Mouse (Mus musculus): ENCODE measurements at regions not wholly inside any gene's neighbourhood (a gene's known extent, or its start where the extent isn't known, plus 50 kb on each side); places are given as distances from the start of the nearest gene placed in this dataset.
A peak's percentile ranks its signal among the peaks of the same experiment; 100 is the strongest.

DNA sequence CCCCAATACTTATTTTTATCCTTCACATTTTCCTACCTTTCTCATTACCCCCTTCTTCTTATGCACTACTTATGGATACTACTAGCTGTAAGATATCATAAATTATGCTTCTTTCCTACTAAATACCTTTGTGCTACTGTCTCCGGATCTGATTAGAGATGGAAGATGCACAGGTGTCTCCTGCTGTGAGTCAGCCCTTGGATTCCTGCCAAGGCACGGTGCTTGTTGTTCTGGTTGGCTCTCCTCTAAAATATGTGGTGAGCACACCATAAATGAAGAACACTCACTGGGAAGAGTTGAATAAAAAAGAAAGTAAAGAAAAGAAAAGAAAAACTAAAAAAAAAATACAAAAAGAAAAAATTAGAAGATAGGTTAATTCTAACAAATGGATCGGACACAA is 181.5 kb upstream of the Tnc start:
- Histone ChIP-seq H3K4me3 (ENCODE audit: low read length) (no peak overlapping the region), H3K27ac (ENCODE audit: low read length) (no peak overlapping the region), H3K27me3 (ENCODE audit: control insufficient read depth, insufficient read depth, low read length) (no peaks in the 10 kb centered on the region), H3K4me2 (ENCODE audit: low read depth, low read length) (no peak overlapping the region), H3K9ac (ENCODE audit: low read length) (no peak overlapping the region), H3K4me1 (ENCODE audit: control insufficient read depth, insufficient read depth, low read length) (no peaks in the 10 kb centered on the region), H3K9me3 (replicated peaks; ENCODE audit: control insufficient read depth, low read length) (no peaks in the 10 kb centered on the region), H3K36me3 (ENCODE audit: control insufficient read depth, insufficient read depth) (no peaks in the 10 kb centered on the region)
- ATAC-seq (replicated peaks; ENCODE audit: extremely low read depth, insufficient read depth, low FRiP score): no peak
- WGBS: 54% methylated on average over 3 of the region's 3 CpGs

GRCm38 (mm10) chr4:64226635-64227034 is 179.8 kb upstream of the Tnc start:
- Histone ChIP-seq H3K9ac (ENCODE audit: low read length) (no peak overlapping the region), H3K36me3 (ENCODE audit: control insufficient read depth, insufficient read depth) (no peaks in the 10 kb centered on the region)

GRCm38 (mm10) chr4:64224918-64225317 is 178.1 kb upstream of the Tnc start:
- ATAC-seq (replicated peaks; ENCODE audit: extremely low read depth, insufficient read depth, low FRiP score): no peak
- Histone ChIP-seq H3K27me3 (ENCODE audit: control insufficient read depth, insufficient read depth, low read length) (no peaks in the 10 kb centered on the region), H3K4me1 (ENCODE audit: control insufficient read depth, insufficient read depth, low read length) (no peaks in the 10 kb centered on the region)

More at GRCm38 (mm10) chr4:64226635-64227034, 179.8 kb upstream of the Tnc start:
- Histone ChIP-seq H3K9me3 (replicated peaks; ENCODE audit: control insufficient read depth, low read length) (no peaks in the 10 kb centered on the region), H3K27me3 (ENCODE audit: control insufficient read depth, insufficient read depth, low read length) (no peaks in the 10 kb centered on the region), H3K4me2 (ENCODE audit: low read depth, low read length) (no peak overlapping the region), H3K4me1 (ENCODE audit: control insufficient read depth, insufficient read depth, low read length) (no peaks in the 10 kb centered on the region), H3K4me3 (ENCODE audit: low read length) (no peak overlapping the region), H3K27ac (ENCODE audit: low read length) (no peak overlapping the region)
- ATAC-seq (replicated peaks; ENCODE audit: extremely low read depth, insufficient read depth, low FRiP score): no peak

DNA sequence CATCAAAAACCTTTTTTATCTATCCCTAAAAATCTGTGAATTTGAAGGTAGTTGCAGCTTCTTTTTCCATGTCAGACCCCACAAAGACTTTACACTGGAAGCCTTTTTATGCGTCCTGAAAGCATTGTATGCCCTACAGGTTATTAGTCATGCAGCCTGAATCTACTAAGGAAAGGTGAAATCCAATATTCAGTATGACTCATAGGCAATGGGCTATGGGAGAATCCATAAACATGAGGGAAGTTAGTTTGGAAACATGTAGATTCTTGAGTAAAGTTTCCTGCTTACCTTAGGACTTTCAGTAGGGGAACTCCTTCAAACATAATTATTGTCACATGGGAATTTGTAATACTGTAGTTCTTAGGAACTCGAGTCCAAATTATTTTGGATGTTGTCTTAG is 173.0 kb upstream of the Tnc start:
- no peaks in the 10 kb centered on the region for H3K36me3 ChIP-seq (ENCODE audit: control insufficient read depth, insufficient read depth)
- WGBS: 63% methylated on average over 2 of the region's 2 CpGs
- H3K9ac ChIP-seq (ENCODE audit: low read length): no peak overlapping the region
- no peak overlapping the region for H3K27ac ChIP-seq (ENCODE audit: low read length)
- no peaks in the 10 kb centered on the region for H3K9me3 ChIP-seq (replicated peaks; ENCODE audit: control insufficient read depth, low read length)
- H3K27me3 ChIP-seq (ENCODE audit: control insufficient read depth, insufficient read depth, low read length): no peaks in the 10 kb centered on the region
- no peak for ATAC-seq (replicated peaks; ENCODE audit: extremely low read depth, insufficient read depth, low FRiP score)
- no peak overlapping the region for H3K4me3 ChIP-seq (ENCODE audit: low read length)
- H3K4me2 ChIP-seq (ENCODE audit: low read depth, low read length): no peak overlapping the region
- no peaks in the 10 kb centered on the region for H3K4me1 ChIP-seq (ENCODE audit: control insufficient read depth, insufficient read depth, low read length)

More at GRCm38 (mm10) chr4:64224918-64225317, 178.1 kb upstream of the Tnc start:
- no peak overlapping the region for H3K9ac ChIP-seq (ENCODE audit: low read length)
- H3K4me2 ChIP-seq (ENCODE audit: low read depth, low read length): no peak overlapping the region
- no peak overlapping the region for H3K4me3 ChIP-seq (ENCODE audit: low read length)
- 81% methylated on average over 5 of the region's 5 CpGs for WGBS
- H3K27ac ChIP-seq (ENCODE audit: low read length): no peak overlapping the region
- H3K9me3 ChIP-seq (replicated peaks; ENCODE audit: control insufficient read depth, low read length): no peaks in the 10 kb centered on the region
- no peaks in the 10 kb centered on the region for H3K36me3 ChIP-seq (ENCODE audit: control insufficient read depth, insufficient read depth)

DNA sequence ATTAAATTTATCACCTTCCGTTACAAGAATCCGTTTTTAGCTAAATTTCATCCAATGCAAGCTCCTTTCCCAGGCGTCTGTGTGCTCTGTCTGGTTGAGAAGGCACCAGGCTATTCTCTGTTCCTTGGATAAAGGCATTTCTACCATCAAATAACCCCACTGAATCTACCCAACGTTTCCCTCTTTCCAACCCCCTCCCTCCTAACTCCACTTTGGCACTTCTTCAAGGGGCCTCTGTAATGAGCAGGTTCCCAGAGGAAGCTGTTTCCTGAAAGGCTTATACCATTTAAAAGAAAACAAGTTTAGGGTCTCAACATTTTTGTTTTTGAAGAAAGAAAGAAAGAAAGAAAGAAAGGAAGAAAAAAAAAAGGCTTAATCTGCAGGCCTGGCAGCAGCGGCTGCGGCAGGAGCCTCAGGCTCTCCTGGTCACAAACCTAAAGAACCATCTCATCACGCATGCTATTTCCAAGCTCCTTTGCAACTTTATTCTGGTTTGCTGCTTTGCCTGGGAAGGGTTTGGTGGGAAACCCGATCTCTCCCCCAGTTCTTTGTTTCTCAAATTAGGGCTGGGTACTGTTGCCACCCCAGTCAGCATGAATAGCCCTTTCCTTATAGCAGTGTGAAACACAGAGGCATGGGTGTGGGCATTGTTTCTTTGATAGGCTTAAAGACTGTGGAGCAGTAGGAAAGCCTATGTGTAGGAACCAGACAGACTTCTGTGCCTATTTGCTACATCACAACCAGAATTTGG is 160.5 kb upstream of the Tnc start:
- 51% methylated on average over 8 of the region's 8 CpGs for WGBS
- no peaks in the 10 kb centered on the region for H3K4me1 ChIP-seq (ENCODE audit: control insufficient read depth, insufficient read depth, low read length)
- H3K4me3 ChIP-seq (ENCODE audit: low read length): no peak overlapping the region
- H3K27ac ChIP-seq (ENCODE audit: low read length): no peak overlapping the region
- H3K9me3 ChIP-seq (replicated peaks; ENCODE audit: control insufficient read depth, low read length): no peaks in the 10 kb centered on the region
- no peak overlapping the region for H3K4me2 ChIP-seq (ENCODE audit: low read depth, low read length)
- H3K27me3 ChIP-seq (ENCODE audit: control insufficient read depth, insufficient read depth, low read length): no peaks in the 10 kb centered on the region
- no peaks in the 10 kb centered on the region for H3K36me3 ChIP-seq (ENCODE audit: control insufficient read depth, insufficient read depth)
- ATAC-seq (replicated peaks; ENCODE audit: extremely low read depth, insufficient read depth, low FRiP score): no peak
- no peak overlapping the region for H3K9ac ChIP-seq (ENCODE audit: low read length)

DNA sequence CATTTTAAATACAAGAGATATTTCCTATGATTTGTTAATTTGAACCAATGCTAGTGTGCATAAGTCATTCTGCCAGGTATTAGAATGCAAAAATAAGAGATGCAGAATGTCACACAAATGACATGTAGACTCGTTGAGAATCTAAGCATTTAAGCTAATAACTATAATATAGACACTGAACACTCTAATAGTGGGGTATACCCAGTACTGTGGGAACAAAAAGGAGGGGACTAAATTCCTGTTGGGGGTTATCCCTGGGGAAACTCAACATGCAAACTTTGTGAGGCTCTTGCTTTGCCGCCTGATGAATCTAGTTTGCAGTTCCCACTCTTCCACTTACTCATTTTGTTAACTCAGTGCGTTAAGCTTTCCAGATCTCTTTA is 154.0 kb upstream of the Tnc start:
- Histone ChIP-seq H3K36me3 (ENCODE audit: control insufficient read depth, insufficient read depth) (no peaks in the 10 kb centered on the region), H3K9ac (ENCODE audit: low read length) (no peak overlapping the region), H3K9me3 (replicated peaks; ENCODE audit: control insufficient read depth, low read length) (no peaks in the 10 kb centered on the region), H3K4me2 (ENCODE audit: low read depth, low read length) (no peak overlapping the region), H3K4me3 (ENCODE audit: low read length) (no peak overlapping the region), H3K4me1 (ENCODE audit: control insufficient read depth, insufficient read depth, low read length) (no peaks in the 10 kb centered on the region), H3K27me3 (ENCODE audit: control insufficient read depth, insufficient read depth, low read length) (no peaks in the 10 kb centered on the region), H3K27ac (ENCODE audit: low read length) (no peak overlapping the region)
- 77% methylated on average over 3 of the region's 3 CpGs for WGBS
- ATAC-seq (replicated peaks; ENCODE audit: extremely low read depth, insufficient read depth, low FRiP score): no peak

DNA sequence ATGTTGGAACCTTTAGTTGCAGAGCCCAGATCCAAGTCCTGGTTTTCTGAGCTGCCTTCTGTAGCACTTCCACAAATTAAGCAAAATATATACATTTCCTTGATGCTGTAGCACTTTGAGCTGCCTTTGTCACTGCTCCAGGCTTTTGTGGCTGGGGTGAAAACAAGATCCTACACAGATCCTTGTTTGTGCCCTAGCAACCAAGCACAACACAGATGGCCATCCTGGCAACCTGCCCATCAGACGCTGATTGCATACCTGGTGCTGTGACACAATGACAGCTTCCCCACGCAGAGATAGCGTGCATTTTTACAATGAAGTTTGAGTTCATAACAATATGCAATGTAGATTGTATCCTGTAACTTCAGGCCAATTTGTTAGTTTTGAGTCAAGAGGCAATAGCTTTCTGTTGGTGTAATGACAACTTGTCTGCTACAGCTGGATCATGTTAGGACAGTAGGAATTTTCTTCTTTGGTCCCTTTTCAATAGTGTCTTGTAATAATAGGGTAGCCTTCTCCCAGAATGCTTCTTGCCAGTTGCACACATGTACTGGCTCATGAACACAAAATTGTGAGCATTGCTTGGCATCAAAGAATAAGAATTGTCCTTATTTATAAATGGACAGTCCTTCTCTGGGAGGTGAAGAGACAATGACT is 153.5 kb upstream of the Tnc start:
- no peaks in the 10 kb centered on the region for H3K4me1 ChIP-seq (ENCODE audit: control insufficient read depth, insufficient read depth, low read length)
- no peak overlapping the region for H3K9ac ChIP-seq (ENCODE audit: low read length)
- H3K4me3 ChIP-seq (ENCODE audit: low read length): no peak overlapping the region
- 38% methylated on average over 3 of the region's 3 CpGs for WGBS
- no peaks in the 10 kb centered on the region for H3K27me3 ChIP-seq (ENCODE audit: control insufficient read depth, insufficient read depth, low read length)
- no peaks in the 10 kb centered on the region for H3K36me3 ChIP-seq (ENCODE audit: control insufficient read depth, insufficient read depth)
- no peak overlapping the region for H3K27ac ChIP-seq (ENCODE audit: low read length)
- ATAC-seq (replicated peaks; ENCODE audit: extremely low read depth, insufficient read depth, low FRiP score): peak; percentile 45; the same call in 1 of the 2 replicates
- H3K9me3 ChIP-seq (replicated peaks; ENCODE audit: control insufficient read depth, low read length): no peaks in the 10 kb centered on the region
- no peak overlapping the region for H3K4me2 ChIP-seq (ENCODE audit: low read depth, low read length)

DNA sequence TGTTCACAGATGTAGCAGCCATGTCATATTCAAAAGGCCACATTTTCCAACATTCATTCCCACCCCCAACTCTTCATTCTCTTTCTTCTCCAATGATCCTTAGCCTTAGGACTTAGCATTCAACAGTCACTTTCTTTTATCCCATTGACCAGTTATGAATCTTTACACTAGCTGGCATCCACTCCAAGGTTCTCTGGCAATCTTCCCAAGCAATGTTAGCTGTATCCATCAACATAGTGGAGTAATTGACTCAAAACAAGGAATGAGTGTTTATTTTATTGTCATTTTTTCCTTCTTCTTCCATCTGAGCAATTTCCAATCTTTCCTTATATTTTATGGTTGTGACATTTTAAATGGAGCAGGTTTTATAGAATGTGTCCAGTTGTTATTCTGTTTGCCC is 138.2 kb upstream of the Tnc start:
- ATAC-seq (replicated peaks; ENCODE audit: extremely low read depth, insufficient read depth, low FRiP score): no peak
- Histone ChIP-seq H3K9me3 (replicated peaks; ENCODE audit: control insufficient read depth, low read length) (no peaks in the 10 kb centered on the region), H3K4me2 (ENCODE audit: low read depth, low read length) (no peak overlapping the region), H3K4me1 (ENCODE audit: control insufficient read depth, insufficient read depth, low read length) (no peaks in the 10 kb centered on the region), H3K9ac (ENCODE audit: low read length) (no peak overlapping the region), H3K27ac (ENCODE audit: low read length) (no peak overlapping the region), H3K4me3 (ENCODE audit: low read length) (no peak overlapping the region), H3K27me3 (ENCODE audit: control insufficient read depth, insufficient read depth, low read length) (no peaks in the 10 kb centered on the region), H3K36me3 (ENCODE audit: control insufficient read depth, insufficient read depth) (no peaks in the 10 kb centered on the region)

GRCm38 (mm10) chr4:64175938-64176337 is 129.1 kb upstream of the Tnc start:
- H3K4me3 ChIP-seq (ENCODE audit: low read length): no peak overlapping the region
- H3K9me3 ChIP-seq (replicated peaks; ENCODE audit: control insufficient read depth, low read length): no peaks in the 10 kb centered on the region
- no peaks in the 10 kb centered on the region for H3K4me1 ChIP-seq (ENCODE audit: control insufficient read depth, insufficient read depth, low read length)
- no peak for ATAC-seq (replicated peaks; ENCODE audit: extremely low read depth, insufficient read depth, low FRiP score)
- H3K27me3 ChIP-seq (ENCODE audit: control insufficient read depth, insufficient read depth, low read length): no peaks in the 10 kb centered on the region
- H3K4me2 ChIP-seq (ENCODE audit: low read depth, low read length): no peak overlapping the region
- no peak overlapping the region for H3K9ac ChIP-seq (ENCODE audit: low read length)
- H3K27ac ChIP-seq (ENCODE audit: low read length): no peak overlapping the region
- H3K36me3 ChIP-seq (ENCODE audit: control insufficient read depth, insufficient read depth): no peaks in the 10 kb centered on the region
- 30% methylated on average over 3 of the region's 3 CpGs for WGBS

All from heart, embryonic 16.5 days (tissue).